Mouse (Mus musculus) adrenal gland (tissue): Measurements from ENCODE around the gene Pigm.

ENCODE experiments used
- intact Hi-C: fragments of 180-260 bp; cut with DNase I; formaldehyde crosslinking; loops from one replicate; pipeline ENCODE4 v1.15.1; 2025

Gene Pigm

DNA sequence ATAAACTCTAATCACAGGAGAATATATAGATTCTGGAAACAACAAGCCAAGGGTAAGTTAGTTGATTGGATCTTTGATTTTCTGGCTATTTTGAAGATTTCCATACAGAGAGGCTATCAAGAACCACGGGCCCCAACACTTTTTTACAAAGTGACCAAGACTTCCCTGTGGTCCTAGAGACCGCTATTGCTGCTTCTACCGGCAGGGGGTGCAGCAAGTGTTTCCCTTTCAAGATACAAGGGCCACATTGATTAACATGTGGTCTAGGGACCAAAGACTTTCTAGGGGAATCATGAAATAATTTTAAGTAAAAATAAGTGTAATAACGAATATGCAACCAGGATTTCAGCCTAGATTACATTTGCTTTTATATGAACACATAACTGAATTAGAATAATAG is 34.5 kb downstream of the Pigm start:
- intact Hi-C loops: no loop called here

- intact Hi-C loops: loop anchor here (1.0 kb wide), 1 partner anchor 78 kb away; no protein-coding TSS in a partner anchor
These were observed 35.9 kb downstream of the Pigm start for GRCm38 (mm10) chr1:172412204-172412603.

DNA sequence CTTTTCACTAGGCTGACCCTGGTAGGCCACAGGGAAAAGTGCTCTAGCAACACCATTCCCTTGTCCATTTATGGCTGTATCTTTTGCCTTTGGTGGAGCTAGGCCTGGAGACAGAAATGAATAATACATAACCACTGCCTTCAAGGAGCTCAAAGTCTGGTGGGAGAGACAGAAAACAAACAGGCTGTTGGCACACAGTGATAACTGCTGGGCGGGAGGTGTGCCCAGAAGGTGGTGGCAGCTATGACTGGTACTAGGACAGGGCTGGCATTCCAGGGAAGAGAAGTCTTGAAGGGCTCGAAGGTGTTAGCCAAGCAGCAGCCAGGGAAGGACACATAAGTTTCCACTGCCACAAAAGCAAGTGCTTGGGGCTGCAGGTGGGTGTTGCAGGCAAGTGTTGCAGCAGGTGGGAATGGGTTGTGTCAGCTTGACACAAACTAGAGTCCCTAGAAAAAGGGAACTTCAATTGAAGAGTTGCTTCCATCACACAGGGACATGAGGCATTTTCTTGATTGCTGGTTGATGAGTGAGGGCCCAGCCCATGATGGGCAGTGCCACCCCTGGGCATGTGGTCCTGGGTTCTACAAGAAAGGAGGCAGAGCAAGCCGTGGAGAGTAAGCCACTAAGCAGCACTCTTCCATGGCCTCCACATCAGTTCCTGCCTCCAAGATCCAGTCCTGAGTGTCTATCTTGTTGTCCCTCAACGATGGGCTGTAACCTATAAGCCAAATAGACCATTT is 37.3 kb downstream of the Pigm start:
- intact Hi-C loops: no loop called here

DNA sequence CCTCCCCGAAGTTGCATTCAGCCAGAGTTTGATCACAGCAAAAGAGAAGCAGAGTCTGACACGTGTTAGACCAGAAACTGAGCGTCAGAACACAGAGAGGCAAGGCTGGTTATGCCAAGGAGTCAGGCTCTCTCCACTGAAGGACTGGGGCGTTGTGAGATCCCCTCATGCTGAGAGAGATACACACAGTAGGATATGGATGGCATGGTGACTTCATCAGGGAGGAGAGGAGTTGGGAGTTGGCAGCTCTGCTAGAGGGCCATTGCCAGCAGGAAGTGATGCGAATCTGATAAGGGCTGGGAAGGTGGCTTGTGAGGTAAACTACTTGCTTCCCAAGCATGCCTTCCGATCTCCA is 37.9 kb downstream of the Pigm start:
- intact Hi-C loops: no loop called here

DNA sequence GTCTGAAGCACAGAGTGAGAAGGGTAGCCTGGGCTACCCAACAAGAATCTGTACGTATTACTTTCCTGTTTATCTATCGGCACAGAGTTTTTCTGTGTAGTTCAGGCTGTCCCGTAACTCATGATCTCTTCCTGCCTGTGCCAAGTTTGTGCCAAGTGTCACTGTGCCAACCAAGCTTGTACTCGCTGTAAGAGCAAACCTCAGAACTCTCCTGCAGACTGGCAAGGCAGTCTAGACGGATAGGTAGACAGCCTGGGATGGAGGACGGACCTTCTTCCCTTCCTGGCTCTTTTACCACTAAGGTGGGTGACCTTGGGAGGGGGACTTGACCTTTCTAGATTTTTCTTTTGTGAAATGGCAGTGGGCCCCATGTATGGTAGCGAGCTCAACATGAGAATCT is 38.7 kb downstream of the Pigm start:
- intact Hi-C loops: no loop called here

DNA sequence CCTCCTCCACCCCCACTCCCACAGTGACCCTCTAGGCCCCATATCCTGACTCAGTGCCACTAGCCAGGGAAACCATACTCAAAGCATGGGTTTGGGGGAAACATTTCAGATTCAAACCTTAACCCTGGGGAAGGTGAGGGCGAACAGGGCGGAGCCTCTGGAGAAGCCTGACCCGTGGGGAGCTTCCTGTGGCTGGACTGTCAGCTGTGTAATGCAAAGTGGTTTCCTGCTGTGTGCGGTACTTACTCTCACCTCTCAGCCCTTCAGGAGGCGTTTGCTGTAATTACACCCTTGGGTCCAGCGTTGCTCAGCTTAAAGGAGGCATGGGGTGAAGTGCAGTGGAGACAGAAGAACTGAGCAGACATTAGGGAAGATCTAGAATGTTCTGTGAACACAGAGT is 41.8 kb downstream of the Pigm start:
- intact Hi-C loops: no loop called here

- intact Hi-C loops: no loop called here
These were observed 42.3 kb downstream of the Pigm start for GRCm38 (mm10) chr1:172418642-172419041.

- intact Hi-C loops: no loop called here
These were observed 43.8 kb downstream of the Pigm start for GRCm38 (mm10) chr1:172420181-172420580.

DNA sequence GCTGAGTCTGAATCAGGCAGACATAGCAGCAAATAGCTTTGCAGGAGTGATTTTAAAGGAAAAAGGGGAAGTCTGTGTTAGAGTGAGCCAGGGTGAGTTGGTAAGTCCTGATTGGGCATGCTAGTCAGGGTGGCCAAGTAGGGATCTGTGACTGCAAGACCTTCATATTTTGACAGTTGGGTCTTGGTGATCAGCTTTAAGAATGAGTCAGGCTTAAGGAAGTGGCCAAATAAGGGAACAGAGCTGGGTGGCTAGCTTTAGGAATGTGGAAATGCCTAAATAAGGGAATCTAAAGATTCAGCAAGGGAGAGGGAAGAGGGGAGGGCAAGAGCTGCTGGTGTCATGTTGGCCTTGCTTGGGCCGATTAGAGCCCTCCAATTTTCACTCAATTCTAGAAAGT is 47.0 kb downstream of the Pigm start:
- intact Hi-C loops: no loop called here

GRCm38 (mm10) chr1:172426419-172426818 is 50.1 kb downstream of the Pigm start:
- intact Hi-C loops: no loop called here

DNA sequence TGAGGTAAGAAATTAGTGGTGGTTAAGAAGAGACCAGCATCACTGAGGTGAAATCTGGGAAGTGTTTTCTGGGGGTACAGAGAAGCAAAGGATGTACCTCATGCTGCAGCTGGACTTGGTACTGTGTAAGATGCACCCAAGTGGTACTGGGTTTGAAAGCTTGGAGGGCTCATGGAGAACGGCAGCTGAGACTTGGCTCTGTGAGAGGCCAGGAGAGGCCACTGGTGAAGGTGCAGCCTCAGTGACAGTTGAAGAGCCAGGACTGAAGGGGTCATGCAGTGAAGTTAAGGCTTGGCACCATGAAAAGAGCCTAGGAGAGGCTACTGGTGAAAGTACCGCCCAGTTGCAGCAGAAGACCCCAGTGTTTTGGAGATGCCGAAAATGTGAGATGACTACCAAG is 51.5 kb downstream of the Pigm start:
- intact Hi-C loops: no loop called here

GRCm38 (mm10) chr1:172428614-172429013 is 52.3 kb downstream of the Pigm start:
- intact Hi-C loops: no loop called here

- intact Hi-C loops: no loop called here
These were observed 54.4 kb downstream of the Pigm start for GRCm38 (mm10) chr1:172430731-172431220.

DNA sequence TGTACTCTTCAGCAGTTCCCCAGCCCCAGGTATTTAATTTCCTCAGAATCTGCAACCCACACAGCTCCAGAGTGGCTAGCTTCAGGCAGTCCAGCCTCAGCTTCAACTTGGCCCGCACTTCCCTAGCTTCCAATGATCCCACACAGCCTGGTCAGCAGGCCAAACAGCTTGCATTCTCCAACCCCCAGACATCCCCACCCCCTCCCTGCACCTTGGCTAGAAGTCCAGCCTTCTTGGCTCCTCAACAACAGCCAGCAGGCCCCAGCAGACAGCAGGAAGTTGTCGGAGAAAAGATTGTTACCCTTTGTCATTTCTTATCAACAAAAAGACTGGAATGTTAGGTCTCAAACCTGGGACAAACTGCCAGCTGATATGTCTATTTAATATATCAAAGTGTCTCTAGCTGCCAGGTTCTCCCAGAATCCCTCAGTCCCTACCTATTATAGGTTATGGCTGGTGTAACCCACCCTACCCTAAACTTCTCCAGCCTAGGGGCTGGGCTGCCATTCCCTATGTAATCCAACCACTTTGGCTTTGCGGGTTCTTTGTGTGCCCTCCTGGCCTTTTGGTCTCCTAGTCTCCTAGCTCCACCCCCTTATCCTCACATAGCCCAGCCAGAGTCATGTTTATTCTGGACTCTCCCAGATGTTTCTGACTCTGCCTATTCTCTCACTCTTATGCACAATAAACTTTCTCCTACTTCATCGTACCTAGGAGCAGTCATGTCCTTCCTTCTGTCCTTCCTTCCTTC is 55.7 kb downstream of the Pigm start:
- intact Hi-C loops: no loop called here

DNA sequence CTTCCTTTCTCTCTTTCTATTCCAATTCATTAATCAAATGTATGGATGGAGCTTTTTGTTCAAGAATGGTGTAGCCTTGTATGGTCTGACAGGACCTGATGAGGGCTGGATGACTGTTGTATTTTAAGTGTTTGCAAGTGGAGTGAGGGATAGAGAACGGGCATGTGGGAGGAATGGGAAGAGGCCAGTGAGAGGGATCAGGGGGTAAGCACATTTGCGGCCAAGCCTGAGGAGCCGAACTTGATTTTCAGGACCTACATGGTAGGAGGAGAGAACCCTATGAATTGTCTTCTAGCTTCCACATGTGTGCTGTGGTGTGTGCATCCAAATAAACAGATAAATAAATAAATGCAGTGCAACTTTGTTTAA is 56.2 kb downstream of the Pigm start:
- intact Hi-C loops: no loop called here

- intact Hi-C loops: no loop called here
These were observed 56.9 kb downstream of the Pigm start for GRCm38 (mm10) chr1:172433012-172433850.
